Mouse (Mus musculus): Measurements from ENCODE around the gene Dpm2.

Dpm2 gene

GRCm38 (mm10) chr2:32543031-32543449 lies 27.6 kb upstream of the Dpm2 start:
- ATAC-seq (ENCODE audit: insufficient number of reproducible peaks, low FRiP score, low TSS enrichment), result no peak

- ATAC-seq (ENCODE audit: insufficient number of reproducible peaks, low FRiP score, low TSS enrichment), result no peak
Measured at GRCm38 (mm10) chr2:32546951-32547350, 23.7 kb upstream of the Dpm2 start.

GRCm38 (mm10) chr2:32547380-32547779 lies 23.3 kb upstream of the Dpm2 start:
- no peak for ATAC-seq (ENCODE audit: insufficient number of reproducible peaks, low FRiP score, low TSS enrichment)

GRCm38 (mm10) chr2:32547964-32548739 lies 22.5 kb upstream of the Dpm2 start:
- no peak for ATAC-seq (ENCODE audit: insufficient number of reproducible peaks, low FRiP score, low TSS enrichment)

- no peak for ATAC-seq (ENCODE audit: insufficient number of reproducible peaks, low FRiP score, low TSS enrichment)
Measured at GRCm38 (mm10) chr2:32549171-32549570, 21.5 kb upstream of the Dpm2 start.

GRCm38 (mm10) chr2:32549764-32550163 lies 20.9 kb upstream of the Dpm2 start:
- ATAC-seq (ENCODE audit: insufficient number of reproducible peaks, low FRiP score, low TSS enrichment), result no peak

GRCm38 (mm10) chr2:32551236-32551635 lies 19.4 kb upstream of the Dpm2 start:
- no peak for ATAC-seq (ENCODE audit: insufficient number of reproducible peaks, low FRiP score, low TSS enrichment)

GRCm38 (mm10) chr2:32553592-32554148 lies 17.0 kb upstream of the Dpm2 start:
- ATAC-seq (ENCODE audit: insufficient number of reproducible peaks, low FRiP score, low TSS enrichment), result no peak

- ATAC-seq (ENCODE audit: insufficient number of reproducible peaks, low FRiP score, low TSS enrichment), result no peak
Measured at GRCm38 (mm10) chr2:32555484-32555883, 15.2 kb upstream of the Dpm2 start.

GRCm38 (mm10) chr2:32556019-32556418 lies 14.6 kb upstream of the Dpm2 start:
- no peak for ATAC-seq (ENCODE audit: insufficient number of reproducible peaks, low FRiP score, low TSS enrichment)

- ATAC-seq (ENCODE audit: insufficient number of reproducible peaks, low FRiP score, low TSS enrichment), result 0 out of 2 replicates have a peak, but pooled peaks have one; percentile 36
Measured at GRCm38 (mm10) chr2:32559570-32559969, 11.1 kb upstream of the Dpm2 start.

GRCm38 (mm10) chr2:32566536-32567063 lies 4.1 kb upstream of the Dpm2 start:
- ATAC-seq (ENCODE audit: insufficient number of reproducible peaks, low FRiP score, low TSS enrichment), result no peak

- ATAC-seq (ENCODE audit: insufficient number of reproducible peaks, low FRiP score, low TSS enrichment), result no peak
Measured at GRCm38 (mm10) chr2:32568149-32568548, 2.5 kb upstream of the Dpm2 start.

GRCm38 (mm10) chr2:32568941-32569340 lies 1.7 kb upstream of the Dpm2 start:
- ATAC-seq (ENCODE audit: insufficient number of reproducible peaks, low FRiP score, low TSS enrichment), result no peak

- no peak for ATAC-seq (ENCODE audit: insufficient number of reproducible peaks, low FRiP score, low TSS enrichment)
Measured at GRCm38 (mm10) chr2:32572196-32572595, 1.5 kb downstream of the Dpm2 start.

GRCm38 (mm10) chr2:32574497-32574896 lies 3.8 kb downstream of the Dpm2 start, which contains the start of gene Pip5kl1:
Gene Pip5kl1 (plus strand): TSS chr2:32574797.
- no peak for ATAC-seq (ENCODE audit: insufficient number of reproducible peaks, low FRiP score, low TSS enrichment)

GRCm38 (mm10) chr2:32574901-32575585 lies 4.4 kb downstream of the Dpm2 start:
- no peak for ATAC-seq (ENCODE audit: insufficient number of reproducible peaks, low FRiP score, low TSS enrichment)

- peak; percentile 60 for ATAC-seq (ENCODE audit: insufficient number of reproducible peaks, low FRiP score, low TSS enrichment)
Measured at GRCm38 (mm10) chr2:32575586-32576160, 5.0 kb downstream of the Dpm2 start, which contains the start of gene 9430097D07Rik. Gene 9430097D07Rik (minus strand): TSS chr2:32575684.

- no peak for ATAC-seq (ENCODE audit: insufficient number of reproducible peaks, low FRiP score, low TSS enrichment)
Measured at GRCm38 (mm10) chr2:32576532-32576931, 5.9 kb downstream of the Dpm2 start.

- no peak for ATAC-seq (ENCODE audit: insufficient number of reproducible peaks, low FRiP score, low TSS enrichment)
Measured at GRCm38 (mm10) chr2:32578146-32579046, 7.7 kb downstream of the Dpm2 start.

Data from cerebellum, adult (tissue).